Mouse (Mus musculus) embryonic facial prominence, embryonic 11.5 days (tissue): ENCODE measurements around the gene Trpv3. TPM values are rescaled to one million over a fixed set of nuclear protein-coding genes. Genes with fewer than 3 reads are reported as not detected.

ENCODE experiments used
- ATAC-seq: fragments of 200-750 bp; cut with Nextera tagmentation; replicated peaks from 2 replicates; pipeline ENCODE4 v1.8.0; 2017; ENCODE audit warnings: low read depth; ENCODE audit not compliant: insufficient number of reproducible peaks, low FRiP score, low TSS enrichment
- DNase-seq: peaks from one replicate; pipeline ENCODE4 v3.0.0-alpha.2; 2015; ENCODE audit warnings: low spot score
- H3K27ac ChIP-seq: fragments of 300-500 bp; sonication (generic); replicated peaks from 2 replicates; pipeline ENCODE4 v1.5.1; 2014; ENCODE audit warnings: mild to moderate bottlenecking, low read depth, low read length, control low read depth
- H3K27me3 ChIP-seq: fragments of 300-500 bp; sonication (generic); 2 replicates; pipeline ENCODE4 v1.6.1; 2014; ENCODE audit warnings: mild to moderate bottlenecking, low read length, moderate library complexity, mixed read lengths; ENCODE audit not compliant: control insufficient read depth, insufficient read depth
- H3K36me3 ChIP-seq: fragments of 300-500 bp; sonication (generic); replicated peaks from 2 replicates; pipeline ENCODE4 v1.6.1; 2014; ENCODE audit warnings: low read depth, mild to moderate bottlenecking, low read length, moderate library complexity, mixed read lengths; ENCODE audit not compliant: control insufficient read depth, insufficient read depth
- H3K4me1 ChIP-seq: fragments of 300-500 bp; sonication (generic); 2 replicates; pipeline ENCODE4 v1.6.1; 2014; ENCODE audit warnings: low read length, mixed read lengths; ENCODE audit not compliant: control insufficient read depth, insufficient read depth
- H3K4me2 ChIP-seq: fragments of 300-500 bp; sonication (generic); 2 replicates; pipeline ENCODE4 v1.6.1; 2014; ENCODE audit warnings: low read depth, mild to moderate bottlenecking, control low read depth, low read length, moderate library complexity
- H3K4me3 ChIP-seq: fragments of 300-500 bp; sonication (generic); 2 replicates; pipeline ENCODE4 v1.5.1; 2014; ENCODE audit warnings: low read depth, low read length, control low read depth
- H3K9ac ChIP-seq: fragments of 300-500 bp; sonication (generic); replicated peaks from 2 replicates; pipeline ENCODE4 v1.6.1; 2014; ENCODE audit warnings: mild to moderate bottlenecking, control low read depth, low read length
- H3K9me3 ChIP-seq: fragments of 300-500 bp; sonication (generic); replicated peaks from 2 replicates; pipeline ENCODE4 v1.6.1; 2016; ENCODE audit warnings: mild to moderate bottlenecking, low read length, inconsistent platforms, mixed read lengths; ENCODE audit not compliant: control insufficient read depth
- WGBS: fragments of 180-500 bp; shearing (Covaris S2); extraction: QIAGEN DNeasy Blood & Tissue Kit; methylation state at CpG from one replicate; pipeline ENCODE4 v1.1.7; 2014; 5-methylcytosine and 5-hydroxymethylcytosine counted together
- polyA plus RNA-seq: library from polyadenylated mRNA; unstranded; fragments of >200 nt; fragmentation: Nextera tagmentation; extraction: Ambion mirVana; gene quantifications from 2 replicates; pipeline ENCODE4 v1.2.1, GENCODE M21; 2014

Gene Trpv3
- polyA plus RNA-seq, 1 experiment from 2014 or later: 0.03 TPM

DNA sequence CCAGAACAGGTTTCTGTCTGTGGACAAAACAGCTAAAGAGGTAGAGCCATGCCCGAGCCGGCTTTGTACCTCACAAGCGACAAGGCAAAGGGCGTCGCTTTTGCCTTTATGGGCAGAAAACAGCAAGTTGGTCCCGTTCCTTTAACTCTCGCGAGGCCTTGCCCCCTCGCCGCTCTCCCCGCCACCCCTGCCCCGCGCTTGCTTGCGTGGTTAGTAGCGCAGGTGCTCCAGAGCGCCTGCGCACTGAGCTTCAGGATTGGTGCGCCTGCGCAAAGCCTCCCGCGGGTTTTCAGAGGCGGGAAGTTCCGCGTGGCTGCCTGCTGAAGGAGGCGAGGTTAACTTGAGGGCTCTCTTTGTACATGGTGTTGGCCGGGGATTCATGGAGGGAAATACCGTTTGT, 62.3 kb downstream of the Trpv3 start, which contains the start of the genes Aspa, Gm49340 and Spata22:
TSS of gene Aspa (minus strand) at position 155 of the 400 bp plus-strand sequence.
TSS of gene Gm49340 (plus strand) at position 300 of the 400 bp plus-strand sequence.
TSS of gene Spata22 (plus strand) at position 300 of the 400 bp plus-strand sequence.
- no peak within 1 kb of the TSS for H3K9ac ChIP-seq
- no peak within 1 kb of the TSS for H3K4me2 ChIP-seq
- H3K9me3 ChIP-seq: no peaks in the 10 kb centered on the region
- no peaks in the 10 kb centered on the region for H3K4me1 ChIP-seq
- H3K36me3 ChIP-seq: no peaks in the 10 kb centered on the region
- H3K4me3 ChIP-seq: no peak within 1 kb of the TSS
- H3K27ac ChIP-seq: no peak within 1 kb of the TSS
- no peak for ATAC-seq
- WGBS: 76% methylated on average over 27 of the region's 27 CpGs
- H3K27me3 ChIP-seq: no peaks in the 10 kb centered on the region
- DNase-seq: no peak

DNA sequence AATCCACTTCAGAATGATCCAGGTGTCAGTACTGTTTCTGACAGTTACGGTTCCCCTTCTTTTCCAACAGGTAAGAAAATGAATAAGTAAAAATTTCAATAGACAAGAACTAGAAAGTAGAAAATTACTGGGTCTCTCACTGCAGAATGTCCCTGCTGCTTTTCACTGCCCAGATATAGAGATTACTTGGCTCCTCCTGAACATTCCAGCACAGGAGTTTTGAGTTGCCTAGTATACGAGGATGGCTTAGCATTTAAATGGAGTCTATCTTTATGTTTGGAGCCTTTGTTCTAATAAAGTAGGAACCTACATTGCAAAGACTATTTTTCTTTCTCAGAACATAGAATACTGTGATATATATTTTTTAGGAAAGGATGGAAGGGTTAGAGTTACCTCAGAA, 66.2 kb downstream of the Trpv3 start:
- no peak overlapping the region for H3K27ac ChIP-seq
- H3K9ac ChIP-seq: no peak overlapping the region
- 66% methylated on average over 2 of the region's 2 CpGs for WGBS
- DNase-seq: no peak
- H3K4me2 ChIP-seq: no peak overlapping the region
- H3K4me3 ChIP-seq: no peak overlapping the region
- H3K4me1 ChIP-seq: no peaks in the 10 kb centered on the region
- no peaks in the 10 kb centered on the region for H3K27me3 ChIP-seq
- H3K36me3 ChIP-seq: no peaks in the 10 kb centered on the region
- H3K9me3 ChIP-seq: no peaks in the 10 kb centered on the region
- ATAC-seq: no peak

GRCm38 (mm10) chr11:73336919-73337318, 69.7 kb downstream of the Trpv3 start:
- Histone ChIP-seq H3K36me3 (no peaks in the 10 kb centered on the region), H3K9ac (no peak overlapping the region), H3K4me2 (no peak overlapping the region), H3K9me3 (no peaks in the 10 kb centered on the region), H3K27me3 (no peaks in the 10 kb centered on the region), H3K4me3 (no peak overlapping the region), H3K27ac (no peak overlapping the region), H3K4me1 (no peaks in the 10 kb centered on the region)
- ATAC-seq (no peak), DNase-seq (no peak)
- 82% methylated on average over 4 of the region's 4 CpGs for WGBS

Other genes starting within 250 kb of the Trpv3 start
- 3.4 and 4.2 TPM in 2 replicates for gene Camkk1, start 248.4 kb upstream of the Trpv3 start, polyA plus RNA-seq
- 11.3 and 11.9 TPM in 2 replicates for gene Ncbp3, start 219.6 kb upstream of the Trpv3 start, polyA plus RNA-seq
- 0.06 and 0.17 TPM in 2 replicates for gene Itgae, start 176.8 kb upstream of the Trpv3 start, polyA plus RNA-seq
- 20.1 and 21.6 TPM in 2 replicates for gene Haspin, start 129.1 kb upstream of the Trpv3 start, polyA plus RNA-seq
- 0.14 TPM in 1 of 2 replicates, not detected in the other for gene P2rx5, start 107.0 kb upstream of the Trpv3 start, polyA plus RNA-seq
- gene Emc6, start 90.4 kb upstream of the Trpv3 start, polyA plus RNA-seq: 112 and 115 TPM in 2 replicates
- 218 and 228 TPM in 2 replicates for gene Tax1bp3, start 90.3 kb upstream of the Trpv3 start, polyA plus RNA-seq
- 22.4 and 22.8 TPM in 2 replicates for gene Ctns, start 68.3 kb upstream of the Trpv3 start, polyA plus RNA-seq
- gene Shpk, start 67.9 kb upstream of the Trpv3 start, polyA plus RNA-seq: 0.93 and 1.0 TPM in 2 replicates
- 0.15 and 0.29 TPM in 2 replicates for gene Trpv1, start 33.1 kb upstream of the Trpv3 start, polyA plus RNA-seq
- gene Aspa, start 62.2 kb downstream of the Trpv3 start, polyA plus RNA-seq: 0.32 and 0.79 TPM in 2 replicates
- gene Gm49340, start 62.4 kb downstream of the Trpv3 start, polyA plus RNA-seq: not detected in 2 replicates
- not detected in 2 replicates for gene Spata22, start 62.4 kb downstream of the Trpv3 start, polyA plus RNA-seq
- not detected in 2 replicates for gene Olfr20, start 83.4 kb downstream of the Trpv3 start, polyA plus RNA-seq
- not detected in 2 replicates for gene Olfr376, start 103.9 kb downstream of the Trpv3 start, polyA plus RNA-seq
- not detected in 2 replicates for gene Olfr1, start 132.2 kb downstream of the Trpv3 start, polyA plus RNA-seq
- gene Olfr378, start 161.1 kb downstream of the Trpv3 start, polyA plus RNA-seq: not detected in 2 replicates
- gene Olfr380, start 190.1 kb downstream of the Trpv3 start, polyA plus RNA-seq: not detected in 2 replicates
- gene Olfr381, start 224.2 kb downstream of the Trpv3 start, polyA plus RNA-seq: not detected in 2 replicates
- gene Olfr382, start 249.8 kb downstream of the Trpv3 start, polyA plus RNA-seq: not detected in 2 replicates